ENCODE assay signal across 16 mouse cellular contexts in the genomic region with DNA sequence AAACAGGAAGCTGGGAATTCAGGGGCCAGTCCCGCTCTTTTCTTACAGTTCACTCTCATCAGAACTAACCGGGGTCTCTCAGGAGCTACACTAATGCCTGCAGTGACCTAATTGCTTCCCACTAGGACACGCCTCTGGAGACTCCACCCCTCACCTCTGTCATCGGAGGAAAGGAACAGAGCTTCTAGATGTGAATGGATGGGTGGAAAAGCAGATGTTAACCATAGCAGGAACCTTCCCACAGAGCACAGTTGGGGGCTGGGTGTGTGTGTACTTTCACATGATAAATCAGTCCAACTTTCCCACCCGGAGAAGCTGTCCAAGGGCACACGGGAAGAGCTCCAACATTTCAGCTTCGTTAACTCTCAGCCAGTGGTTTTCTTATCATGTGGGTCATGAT.
A peak's percentile ranks its signal among the peaks of the same experiment; 100 is the strongest.
DNase-seq lines count a peak whose midpoint lies in the region; ATAC-seq and TF ChIP-seq lines count a peak whose summit lies in the region.
"Had no signal": no experiment of that assay in that cellular context is flagged by ENCODE, and none has a peak within 500 bp of the region (broad histone marks: within the 10 kb centered on the region; RNA-seq: fewer than 3 reads in every experiment).

No protein-coding gene starts in this region.

- H3K27me3 ChIP-seq in lung, embryonic 14.5 days (ENCODE audit: insufficient read depth, low read length): no peaks in the 10 kb centered on the region

- peak; percentile 85 for ATAC-seq in lung, embryonic 14.5 days (ENCODE audit: insufficient read depth)
- ATAC-seq: forebrain, embryonic 14.5 days had no signal

- intact Hi-C loops in heart, postnatal 25 days (cut with DNase I): loop anchor here (5.0 kb wide), 1 partner anchor 576 kb away; no protein-coding TSS in a partner anchor

- no peak overlapping the region; the same call in 1 of the 2 replicates for H3K27ac ChIP-seq in lung, embryonic 14.5 days (ENCODE audit: low read depth)
- H3K27ac ChIP-seq: hindbrain, embryonic 14.5 days; midbrain, embryonic 10.5 days had no signal

- no peak overlapping the region for H3K4me3 ChIP-seq in lung, embryonic 14.5 days (ENCODE audit: low read depth, low read length)
- H3K4me3 ChIP-seq: midbrain, embryonic 10.5 days had no signal

- no peak for TF ChIP-seq CTCF in lung, embryonic 14.5 days (IDR thresholded peaks at IDR 0.05; ENCODE audit: low read depth)

- DNase-seq in heart, adult 11 months: peak; percentile 86
- no peak for DNase-seq in heart, postnatal 25 days (ENCODE audit: low spot score)
- peak; percentile 88 for DNase-seq in lung, embryonic 14.5 days
- DNase-seq in lung, postnatal 14 days: no peak
- DNase-seq in NIH3T3 (ENCODE audit: low read depth) (peak; percentile 36), MN1 (ENCODE audit: low spot score) (no peak)
- peak; percentile 56 for DNase-seq in retina, postnatal 1 day
- DNase-seq in spleen, postnatal 4 days (ENCODE audit: low spot score in 2 of 2): no peak
- DNase-seq: adrenal gland, postnatal 36 days; cerebellum, adult 9-11 months; kidney, adult 11 months; left cerebral cortex, postnatal 4 days; thymus, postnatal 14 days had no signal

- WGBS in lung, embryonic 14.5 days: 25% methylated on average over 7 of the region's 7 CpGs

- H3K9me3 ChIP-seq in lung, embryonic 14.5 days (ENCODE audit: low read depth, low read length): no peaks in the 10 kb centered on the region
- H3K9me3 ChIP-seq: midbrain, embryonic 10.5 days had no signal

- H3K9ac ChIP-seq in lung, embryonic 14.5 days: no peak overlapping the region
- H3K9ac ChIP-seq: hindbrain, embryonic 14.5 days had no signal

- H3K4me1 ChIP-seq in lung, embryonic 14.5 days (ENCODE audit: insufficient read depth): no peaks in the 10 kb centered on the region

- peak overlapping the region; percentile 20 for H3K4me2 ChIP-seq in lung, embryonic 14.5 days
- H3K4me2 ChIP-seq: hindbrain, embryonic 14.5 days had no signal

- H3K36me3 ChIP-seq in lung, embryonic 14.5 days (ENCODE audit: insufficient read depth): no peaks in the 10 kb centered on the region
- H3K36me3 ChIP-seq: midbrain, embryonic 10.5 days had no signal

Comparison
In these comparisons a context has a peak if more than half of its experiments do, and no peak if none do; other contexts are left out.
1. DNase-seq: peak in heart, adult 11 months (single experiment), lung, embryonic 14.5 days (single experiment), NIH3T3 (single experiment) and retina, postnatal 1 day (single experiment); none in heart, postnatal 25 days (single experiment), lung, postnatal 14 days (single experiment), spleen, postnatal 4 days (0 of 2) and MN1 (single experiment).